Mouse (Mus musculus) frontal cortex, adult 2 months (tissue): Measurements from ENCODE around the gene St6galnac5. TPM values are rescaled to one million over a fixed set of nuclear protein-coding genes. Genes with fewer than 3 reads are reported as not detected.

Experiments used
- DNase-seq, 2 experiments: peaks; one replicate each; pipeline ENCODE4 v3.0.0; 2022; ENCODE audit warnings: low spot score in 1 of 2; ENCODE audit errors: extremely low spot score in 1 of 2
- polyA plus RNA-seq: library from polyadenylated mRNA; depleted of rRNA; stranded (reverse); fragments of >200 nt; gene quantifications from 2 replicates; pipeline ENCODE4 v1.2.3, GENCODE M21; 2012; rRNA removed

The St6galnac5 gene
- 26.9 and 37.7 TPM in 2 replicates for polyA plus RNA-seq

DNA sequence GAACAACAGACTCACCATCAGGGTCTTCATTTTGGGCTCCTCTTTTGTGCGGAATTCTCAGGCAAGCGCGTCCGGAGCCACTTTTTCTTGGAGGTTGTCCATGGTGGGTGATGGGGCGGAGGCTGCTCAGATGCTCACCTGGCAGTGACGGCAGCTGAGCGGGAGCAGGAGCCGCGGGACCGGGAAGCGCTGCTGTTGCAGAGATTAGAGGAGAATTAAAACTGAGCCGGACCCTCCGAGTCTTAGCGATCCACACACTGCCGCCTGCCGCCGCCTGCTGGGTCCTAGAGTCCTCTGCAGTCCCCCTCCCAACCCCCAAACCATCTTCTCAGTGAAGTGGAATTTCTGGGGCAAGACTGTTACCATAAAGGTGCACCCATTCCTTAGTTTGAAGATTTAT, at the start of gene St6galnac5:
Gene St6galnac5 (minus strand): TSS at position 259 of the 400 bp plus-strand sequence.
- peak in 1 of 2 experiments; percentile 68 for DNase-seq

GRCm38 (mm10) chr3:153030756-153031155, 48.7 kb upstream of the St6galnac5 start:
- no peak for DNase-seq

GRCm38 (mm10) chr3:153024016-153024415, 42.0 kb upstream of the St6galnac5 start:
- DNase-seq = no peak

- DNase-seq = no peak
Measured at GRCm38 (mm10) chr3:153018051-153018450, 36.0 kb upstream of the St6galnac5 start.

GRCm38 (mm10) chr3:153016355-153016754, 34.3 kb upstream of the St6galnac5 start:
- DNase-seq = no peak

GRCm38 (mm10) chr3:153006893-153007292, 24.8 kb upstream of the St6galnac5 start:
- DNase-seq = no peak

GRCm38 (mm10) chr3:152998901-152999300, 16.9 kb upstream of the St6galnac5 start:
- no peak for DNase-seq

DNA sequence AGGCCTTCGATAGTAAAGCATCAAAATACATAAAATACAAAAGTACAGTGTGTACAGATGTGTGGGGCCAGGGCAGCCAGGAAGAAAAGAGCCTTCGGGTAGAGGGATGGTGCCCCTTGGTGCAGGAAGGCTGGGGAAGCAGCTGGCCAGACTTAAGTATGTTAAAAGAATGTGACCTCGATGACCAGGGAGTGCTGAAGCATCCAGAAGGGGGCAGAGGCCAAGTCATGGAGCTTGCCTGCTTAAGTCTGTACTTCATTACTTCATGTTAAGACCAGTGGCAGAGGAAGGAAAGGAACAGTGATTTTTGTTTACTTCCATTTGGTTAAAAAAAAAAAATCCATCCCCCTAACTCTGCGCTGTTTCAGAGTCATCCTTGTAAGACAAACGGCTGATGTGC, 16.1 kb upstream of the St6galnac5 start:
- DNase-seq = no peak

- DNase-seq = no peak
Measured at GRCm38 (mm10) chr3:152993608-152994007, 11.6 kb upstream of the St6galnac5 start.

GRCm38 (mm10) chr3:152990787-152991186, 8.7 kb upstream of the St6galnac5 start:
- no peak for DNase-seq

GRCm38 (mm10) chr3:152980978-152981974, 770 bp downstream of the St6galnac5 start:
- DNase-seq = peak in 1 of 2 experiments; percentile 62

GRCm38 (mm10) chr3:152980431-152980830, 1.6 kb downstream of the St6galnac5 start:
- DNase-seq = peak in 1 of 2 experiments; percentile 28

DNA sequence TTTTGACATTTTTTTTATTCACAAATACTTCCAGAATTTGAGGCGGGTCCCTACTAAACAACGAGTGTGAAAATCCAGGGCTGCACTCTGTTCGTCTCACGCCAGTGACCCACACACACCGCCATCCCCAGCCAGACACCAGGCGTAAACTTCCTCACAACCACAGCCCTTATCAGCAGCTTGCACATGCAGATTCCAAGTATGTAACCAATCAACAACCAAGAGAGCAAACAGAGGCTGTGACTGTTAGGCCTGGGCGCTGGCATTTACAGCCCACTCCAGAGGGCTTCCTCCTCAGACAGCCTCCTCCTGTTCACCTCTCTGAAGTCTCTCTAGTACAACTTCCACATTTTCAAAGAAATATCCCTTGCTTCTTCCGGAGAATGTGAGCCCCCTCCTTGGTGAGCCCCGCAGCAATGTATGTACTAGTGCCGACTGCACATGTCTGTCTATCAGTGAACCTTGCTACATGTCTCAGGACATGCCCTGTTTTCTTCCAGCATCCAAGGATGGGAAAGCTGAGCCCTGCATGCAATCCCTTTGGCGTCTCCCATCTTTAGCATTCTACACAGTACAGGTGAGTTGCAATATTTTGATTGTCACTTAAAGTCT, 2.5 kb downstream of the St6galnac5 start:
- no peak for DNase-seq

GRCm38 (mm10) chr3:152971373-152971772, 10.7 kb downstream of the St6galnac5 start:
- DNase-seq = peak; percentile 79 to 82

- DNase-seq = peak in 1 of 2 experiments; percentile 31
Measured at GRCm38 (mm10) chr3:152969774-152970347, 12.2 kb downstream of the St6galnac5 start.

DNA sequence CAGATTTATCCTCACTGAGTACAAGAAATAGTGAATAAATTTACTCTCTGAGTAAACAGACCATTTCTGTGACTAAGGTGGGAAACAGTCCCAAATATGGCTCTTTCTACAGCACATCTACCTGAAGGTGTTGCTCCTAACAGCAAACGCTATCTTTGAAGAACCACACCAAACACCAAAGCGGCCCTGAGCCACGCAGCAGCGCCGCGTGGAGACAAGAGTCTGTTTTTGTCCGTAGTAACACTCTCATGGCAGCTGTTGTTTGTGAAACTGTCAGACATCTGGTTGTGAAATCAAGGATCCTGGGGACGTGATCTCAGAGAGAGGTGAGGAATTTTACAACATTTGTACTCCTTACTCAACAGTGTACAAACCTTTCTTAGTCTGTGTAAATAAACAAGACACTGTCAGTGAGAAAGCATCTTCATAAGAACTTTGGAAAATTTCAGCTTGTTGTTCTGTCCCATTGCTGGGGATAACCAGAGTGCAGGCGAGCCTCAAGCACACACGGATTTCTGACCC, 20.1 kb downstream of the St6galnac5 start:
- no peak for DNase-seq

GRCm38 (mm10) chr3:152958358-152959150, 23.5 kb downstream of the St6galnac5 start:
- peak in 1 of 2 experiments; percentile 78 for DNase-seq

DNA sequence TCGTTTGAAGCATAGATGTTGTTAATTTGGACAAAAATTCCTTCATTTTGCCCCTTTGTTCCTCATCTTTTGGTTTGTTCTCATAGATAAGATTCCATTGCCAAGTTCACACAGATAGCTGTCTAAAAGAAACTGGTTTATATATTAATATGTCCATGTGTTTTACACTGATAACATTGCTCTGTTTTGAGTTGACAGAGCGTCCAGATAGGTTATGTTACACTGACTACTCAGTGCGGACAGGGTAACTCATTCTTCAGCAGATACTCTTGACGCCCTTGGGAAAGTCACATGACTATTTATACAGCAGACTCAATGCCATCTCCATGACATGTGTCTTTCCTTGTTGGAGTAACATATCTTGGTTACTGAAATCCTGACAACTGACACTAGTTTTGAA, 25.3 kb downstream of the St6galnac5 start:
- DNase-seq = no peak

DNA sequence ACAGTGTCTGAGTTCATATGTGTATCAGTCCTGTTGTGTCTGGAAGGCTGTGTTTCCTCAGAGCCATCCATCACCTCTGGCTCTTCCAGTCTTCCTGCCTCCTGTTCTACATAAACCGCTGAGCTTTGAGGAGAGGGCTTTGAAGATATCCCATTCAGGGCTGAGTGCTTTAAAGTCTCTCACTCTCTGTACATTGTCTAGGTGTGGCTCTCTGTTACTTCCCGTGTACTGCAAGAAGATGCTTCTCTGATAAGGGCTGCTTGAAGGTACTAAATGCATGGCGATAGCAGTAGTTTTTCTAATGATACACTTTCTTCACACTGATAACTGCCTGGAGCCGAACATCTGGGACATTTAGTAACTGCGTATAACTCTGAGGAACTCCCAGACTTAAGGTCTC, 26.0 kb downstream of the St6galnac5 start:
- DNase-seq = no peak
